Mouse (Mus musculus): Measurements from ENCODE around the gene Ccnf. TPM values are rescaled to one million over a fixed set of nuclear protein-coding genes. Genes with fewer than 3 reads are reported as not detected.
A peak's percentile ranks its signal among the peaks of the same experiment; 100 is the strongest.

The Ccnf gene
- total and polyA plus RNA-seq, 3 experiments, result 34.5 to 73.9 TPM; not detected in 1

DNA sequence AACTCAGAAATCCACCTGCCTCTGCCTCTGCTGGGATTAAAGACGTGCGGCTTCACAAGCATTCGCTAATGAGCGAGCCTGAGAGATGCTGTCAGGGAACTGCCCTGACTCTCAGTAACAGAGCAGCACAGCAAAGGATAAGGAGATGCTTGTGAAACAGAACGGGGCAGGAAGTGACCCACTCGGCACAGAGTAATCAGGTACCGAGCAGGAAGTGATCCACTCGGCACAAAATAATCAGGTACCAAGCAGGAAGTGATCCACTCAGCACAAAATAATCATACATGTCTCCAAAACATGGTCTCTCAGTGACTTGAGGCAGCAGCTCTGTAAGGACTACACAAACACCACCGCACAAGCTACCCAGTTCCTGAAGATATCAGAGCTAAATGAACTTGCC lies 37.2 kb upstream of the Ccnf start:
- no peaks in the 10 kb centered on the region for H3K9me3 ChIP-seq (replicated peaks; ENCODE audit: insufficient read depth, low read length)
- peaks cover 0 to 3% of the 10 kb centered on the region in 2 experiments; a peak in 1 of 4 replicates for H3K36me3 ChIP-seq (ENCODE audit: control insufficient read depth in 1 of 2, insufficient read depth in 2 of 2, low read length in 2 of 2)
- no peak overlapping the region for H3K27ac ChIP-seq (ENCODE audit: control insufficient read depth, low read depth, low read length)
- H3K79me2 ChIP-seq (ENCODE audit: control insufficient read depth, insufficient read depth, low read length, poor library complexity), result no peaks in the 10 kb centered on the region
- no peak for TF ChIP-seq CTCF (IDR thresholded peaks at IDR 0.05 in 2 of 3, conservative IDR thresholded peaks at IDR 0.05 in 1 of 3; ENCODE audit: control insufficient read depth in 1 of 3, insufficient read depth in 1 of 3, low read depth in 2 of 3, low read length in 3 of 3, poor library complexity in 1 of 3, severe bottlenecking in 1 of 3)
- TF ChIP-seq NELFE (IDR thresholded peaks at IDR 0.05; ENCODE audit: low read depth, low read length), result no peak
- H3K4me1 ChIP-seq (ENCODE audit: control insufficient read depth in 1 of 2, insufficient read depth in 2 of 2, low read length in 2 of 2), result peaks cover 0 to 6% of the 10 kb centered on the region in 2 experiments; a peak in 2 of 4 replicates
- no peak overlapping the region for H3K4me3 ChIP-seq (ENCODE audit: control insufficient read depth in 1 of 2, insufficient read depth in 1 of 2, low read depth in 2 of 2, low read length in 2 of 2)
- H3K9ac ChIP-seq (ENCODE audit: control insufficient read depth, low read depth, low read length, poor library complexity, severe bottlenecking), result no peak overlapping the region
- no peaks in the 10 kb centered on the region for H3K27me3 ChIP-seq (ENCODE audit: control insufficient read depth in 1 of 2, insufficient read depth in 2 of 2, low read length in 2 of 2)
- DNase-seq (ENCODE audit: low read depth, low spot score), result no peak

GRCm38 (mm10) chr17:24285680-24286079 lies 34.4 kb upstream of the Ccnf start:
- Histone ChIP-seq H3K9ac (ENCODE audit: control insufficient read depth, low read depth, low read length, poor library complexity, severe bottlenecking) (no peak overlapping the region), H3K4me1 (ENCODE audit: control insufficient read depth in 1 of 2, insufficient read depth in 2 of 2, low read length in 2 of 2) (peaks cover 0 to 6% of the 10 kb centered on the region in 2 experiments; a peak in 2 of 4 replicates), H3K36me3 (ENCODE audit: control insufficient read depth in 1 of 2, insufficient read depth in 2 of 2, low read length in 2 of 2) (peaks cover 0 to 3% of the 10 kb centered on the region in 2 experiments; a peak in 1 of 4 replicates), H3K27me3 (ENCODE audit: control insufficient read depth in 1 of 2, insufficient read depth in 2 of 2, low read length in 2 of 2) (no peaks in the 10 kb centered on the region), H3K79me2 (ENCODE audit: control insufficient read depth, insufficient read depth, low read length, poor library complexity) (no peaks in the 10 kb centered on the region), H3K27ac (ENCODE audit: control insufficient read depth, low read depth, low read length) (no peak overlapping the region), H3K4me3 (ENCODE audit: control insufficient read depth in 1 of 2, insufficient read depth in 1 of 2, low read depth in 2 of 2, low read length in 2 of 2) (no peak overlapping the region), H3K9me3 (replicated peaks; ENCODE audit: insufficient read depth, low read length) (no peaks in the 10 kb centered on the region)
- peak; percentile 33 for DNase-seq (ENCODE audit: low read depth, low spot score)
- TF ChIP-seq CHD1 (IDR thresholded peaks at IDR 0.05; ENCODE audit: low read depth, low read length), result no peak
- TF ChIP-seq E2F4 (IDR thresholded peaks at IDR 0.05; ENCODE audit: borderline replicate concordance, low read depth, low read length), result no peak
- no peak for TF ChIP-seq JUND (IDR thresholded peaks at IDR 0.05; ENCODE audit: low read depth, low read length)
- TF ChIP-seq TCF12 (IDR thresholded peaks at IDR 0.05; ENCODE audit: low read depth, low read length), result no peak
- TF ChIP-seq CTCF (IDR thresholded peaks at IDR 0.05 in 2 of 3, conservative IDR thresholded peaks at IDR 0.05 in 1 of 3; ENCODE audit: control insufficient read depth in 1 of 3, insufficient read depth in 1 of 3, low read depth in 2 of 3, low read length in 3 of 3, poor library complexity in 1 of 3, severe bottlenecking in 1 of 3), result no peak

- TF ChIP-seq MYB (IDR thresholded peaks at IDR 0.05; ENCODE audit: low read depth, low read length), result no peak
- TF ChIP-seq TCF12 (IDR thresholded peaks at IDR 0.05; ENCODE audit: low read depth, low read length), result no peak
- no peak for TF ChIP-seq RCOR1 (IDR thresholded peaks at IDR 0.05; ENCODE audit: low read depth, low read length)
- no peak for TF ChIP-seq TBP (IDR thresholded peaks at IDR 0.05; ENCODE audit: low read depth, low read length)
- no peak for TF ChIP-seq KAT2A (conservative IDR thresholded peaks at IDR 0.05; ENCODE audit: low read depth, low read length)
- TF ChIP-seq JUND (IDR thresholded peaks at IDR 0.05; ENCODE audit: low read depth, low read length), result no peak
- no peak for TF ChIP-seq USF2 (IDR thresholded peaks at IDR 0.05; ENCODE audit: borderline replicate concordance in 1 of 2, insufficient read depth in 1 of 2, low read depth in 1 of 2, low read length in 2 of 2)
- no peak for TF ChIP-seq HCFC1 (IDR thresholded peaks at IDR 0.05; ENCODE audit: low read depth, low read length)
- TF ChIP-seq SIN3A (IDR thresholded peaks at IDR 0.05; ENCODE audit: low read length), result no peak
- TF ChIP-seq POLR2A (IDR thresholded peaks at IDR 0.05; ENCODE audit: control insufficient read depth in 1 of 2, insufficient read depth in 1 of 2, low read depth in 1 of 2, low read length in 2 of 2, poor library complexity in 1 of 2), result no peak
- TF ChIP-seq GATA1 (IDR thresholded peaks at IDR 0.05; ENCODE audit: low read depth, low read length), result no peak
- no peak for TF ChIP-seq ELF1 (IDR thresholded peaks at IDR 0.05; ENCODE audit: low read depth, low read length)
- TF ChIP-seq POLR2AphosphoS5 (IDR thresholded peaks at IDR 0.05; ENCODE audit: borderline replicate concordance, low read depth, low read length), result no peak
- Histone ChIP-seq H3K9me3 (replicated peaks; ENCODE audit: insufficient read depth, low read length) (no peaks in the 10 kb centered on the region), H3K79me2 (ENCODE audit: control insufficient read depth, insufficient read depth, low read length, poor library complexity) (no peaks in the 10 kb centered on the region), H3K4me1 (ENCODE audit: control insufficient read depth in 1 of 2, insufficient read depth in 2 of 2, low read length in 2 of 2) (peaks cover 0 to 2% of the 10 kb centered on the region in 2 experiments; a peak in 1 of 4 replicates), H3K27me3 (ENCODE audit: control insufficient read depth in 1 of 2, insufficient read depth in 2 of 2, low read length in 2 of 2) (no peaks in the 10 kb centered on the region), H3K27ac (ENCODE audit: control insufficient read depth, low read depth, low read length) (no peak overlapping the region), H3K36me3 (ENCODE audit: control insufficient read depth in 1 of 2, insufficient read depth in 2 of 2, low read length in 2 of 2) (no peaks in the 10 kb centered on the region), H3K9ac (ENCODE audit: control insufficient read depth, low read depth, low read length, poor library complexity, severe bottlenecking) (no peak overlapping the region), H3K4me3 (ENCODE audit: control insufficient read depth in 1 of 2, insufficient read depth in 1 of 2, low read depth in 2 of 2, low read length in 2 of 2) (no peak overlapping the region)
- no peak for DNase-seq (ENCODE audit: low read depth, low spot score)
Measured at GRCm38 (mm10) chr17:24283266-24283818, 32.1 kb upstream of the Ccnf start.
